Mouse (Mus musculus): ENCODE results near the gene Rtl9. TPM values are rescaled to one million over a fixed set of nuclear protein-coding genes. Genes with fewer than 3 reads are reported as not detected.
A peak's percentile ranks its signal among the peaks of the same experiment; 100 is the strongest.

Gene Rtl9
- polyA plus RNA-seq, 1 experiment: 1.0 TPM

- no peak for DNase-seq
- TF ChIP-seq CTCF (IDR thresholded peaks at IDR 0.05; ENCODE audit: borderline replicate concordance, insufficient read depth, low read depth, low read length) (no peak), POLR2A (IDR thresholded peaks at IDR 0.05; ENCODE audit: borderline replicate concordance, insufficient read depth, low read length) (no peak)
- Histone ChIP-seq H3K27ac (ENCODE audit: insufficient read depth, low read length) (no peak overlapping the region), H3K27me3 (ENCODE audit: control insufficient read depth, insufficient read depth, low read length) (no peaks in the 10 kb centered on the region), H3K4me1 (ENCODE audit: control insufficient read depth, insufficient read depth, low read length) (no peaks in the 10 kb centered on the region), H3K4me3 (replicated peaks; ENCODE audit: insufficient read depth, low read depth, low read length) (no peak overlapping the region)
- 33% methylated on average over 6 of the region's 6 CpGs for WGBS
These were observed 1.8 kb upstream of the Rtl9 start for GRCm38 (mm10) chrX:143097551-143097950.

- Histone ChIP-seq H3K4me3 (replicated peaks; ENCODE audit: insufficient read depth, low read depth, low read length) (no peak overlapping the region), H3K4me1 (ENCODE audit: control insufficient read depth, insufficient read depth, low read length) (no peaks in the 10 kb centered on the region), H3K27me3 (ENCODE audit: control insufficient read depth, insufficient read depth, low read length) (no peaks in the 10 kb centered on the region), H3K27ac (ENCODE audit: insufficient read depth, low read length) (no peak overlapping the region)
- WGBS: 20% methylated on average over 5 of the region's 5 CpGs
- DNase-seq: peak in 1 of 2 experiments; percentile 16
- TF ChIP-seq POLR2A (IDR thresholded peaks at IDR 0.05; ENCODE audit: borderline replicate concordance, insufficient read depth, low read length): no peak
- TF ChIP-seq CTCF (IDR thresholded peaks at IDR 0.05; ENCODE audit: borderline replicate concordance, insufficient read depth, low read depth, low read length): no peak
These were observed 3.8 kb downstream of the Rtl9 start for GRCm38 (mm10) chrX:143103146-143103545.

GRCm38 (mm10) chrX:143105866-143106265, 6.5 kb downstream of the Rtl9 start:
- H3K4me1 ChIP-seq (ENCODE audit: control insufficient read depth, insufficient read depth, low read length): no peaks in the 10 kb centered on the region
- TF ChIP-seq CTCF (IDR thresholded peaks at IDR 0.05; ENCODE audit: borderline replicate concordance, insufficient read depth, low read depth, low read length) (no peak), POLR2A (IDR thresholded peaks at IDR 0.05; ENCODE audit: borderline replicate concordance, insufficient read depth, low read length) (no peak)
- peak in 1 of 2 experiments; percentile 6 for DNase-seq
- 20% methylated on average over 1 of the region's 1 CpGs for WGBS
- no peak overlapping the region for H3K27ac ChIP-seq (ENCODE audit: insufficient read depth, low read length)
- no peaks in the 10 kb centered on the region for H3K27me3 ChIP-seq (ENCODE audit: control insufficient read depth, insufficient read depth, low read length)
- no peak overlapping the region for H3K4me3 ChIP-seq (replicated peaks; ENCODE audit: insufficient read depth, low read depth, low read length)

- H3K27ac ChIP-seq (ENCODE audit: insufficient read depth, low read length): no peak overlapping the region
- no peak overlapping the region for H3K4me3 ChIP-seq (replicated peaks; ENCODE audit: insufficient read depth, low read depth, low read length)
- no peaks in the 10 kb centered on the region for H3K27me3 ChIP-seq (ENCODE audit: control insufficient read depth, insufficient read depth, low read length)
- H3K4me1 ChIP-seq (ENCODE audit: control insufficient read depth, insufficient read depth, low read length): no peaks in the 10 kb centered on the region
- TF ChIP-seq POLR2A (IDR thresholded peaks at IDR 0.05; ENCODE audit: borderline replicate concordance, insufficient read depth, low read length) (no peak), CTCF (IDR thresholded peaks at IDR 0.05; ENCODE audit: borderline replicate concordance, insufficient read depth, low read depth, low read length) (no peak)
- no peak for DNase-seq
These were observed 13.2 kb downstream of the Rtl9 start for GRCm38 (mm10) chrX:143112546-143112945.

Other genes with a start within 250 kb of the Rtl9 start
- gene Ammecr1, start 132.9 kb upstream of the Rtl9 start, polyA plus RNA-seq (2012; rRNA removed): 1.6 TPM in 2 replicates